Mouse (Mus musculus): Measurements from ENCODE around the gene Kcna1. TPM values are rescaled to one million over a fixed set of nuclear protein-coding genes. Genes with fewer than 3 reads are reported as not detected.

Kcna1 gene
- polyA plus RNA-seq, 1 experiment: 0.19 TPM

DNA sequence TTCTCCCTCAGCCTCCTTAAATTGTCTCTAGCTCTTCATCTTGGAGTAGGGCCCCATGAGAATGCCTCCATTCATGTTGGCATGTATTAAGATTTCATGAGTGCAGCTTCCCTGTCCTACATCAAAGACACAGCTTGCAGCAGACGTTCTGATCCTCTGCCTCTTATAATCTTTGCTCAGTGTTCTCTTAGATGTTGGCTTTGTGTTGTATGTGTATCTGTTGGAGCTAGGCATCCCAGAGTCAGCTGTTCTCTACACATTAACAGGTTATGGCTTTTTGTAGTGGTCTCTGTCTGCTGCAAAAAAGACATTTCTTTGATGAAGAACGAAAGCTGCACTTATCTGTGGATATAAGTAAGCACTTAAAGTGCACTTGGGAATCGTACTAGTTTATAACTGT is 18.4 kb upstream of the Kcna1 start:
- Histone ChIP-seq H3K27me3 (ENCODE audit: control insufficient read depth, insufficient read depth, low read length, poor library complexity, severe bottlenecking) (no peaks in the 10 kb centered on the region), H3K4me3 (ENCODE audit: low read depth, low read length) (no peak overlapping the region), H3K9ac (ENCODE audit: low read depth, poor library complexity, severe bottlenecking) (no peak overlapping the region), H3K9me3 (replicated peaks; ENCODE audit: control insufficient read depth, insufficient read depth, low read length, poor library complexity, severe bottlenecking) (no peaks in the 10 kb centered on the region), H3K27ac (ENCODE audit: insufficient read depth, low read length) (no peak overlapping the region), H3K4me1 (ENCODE audit: control insufficient read depth, insufficient read depth, low read length) (no peaks in the 10 kb centered on the region), H3K36me3 (ENCODE audit: control insufficient read depth, insufficient read depth, low read length, poor library complexity, severe bottlenecking) (no peaks in the 10 kb centered on the region)
- TF ChIP-seq CTCF (IDR thresholded peaks at IDR 0.05; ENCODE audit: low read depth, low read length): no peak
- TF ChIP-seq EP300 (IDR thresholded peaks at IDR 0.05; ENCODE audit: insufficient read depth, low read depth, low read length): no peak
- no peak for TF ChIP-seq POLR2A (IDR thresholded peaks at IDR 0.05; ENCODE audit: insufficient read depth, low read length)

DNA sequence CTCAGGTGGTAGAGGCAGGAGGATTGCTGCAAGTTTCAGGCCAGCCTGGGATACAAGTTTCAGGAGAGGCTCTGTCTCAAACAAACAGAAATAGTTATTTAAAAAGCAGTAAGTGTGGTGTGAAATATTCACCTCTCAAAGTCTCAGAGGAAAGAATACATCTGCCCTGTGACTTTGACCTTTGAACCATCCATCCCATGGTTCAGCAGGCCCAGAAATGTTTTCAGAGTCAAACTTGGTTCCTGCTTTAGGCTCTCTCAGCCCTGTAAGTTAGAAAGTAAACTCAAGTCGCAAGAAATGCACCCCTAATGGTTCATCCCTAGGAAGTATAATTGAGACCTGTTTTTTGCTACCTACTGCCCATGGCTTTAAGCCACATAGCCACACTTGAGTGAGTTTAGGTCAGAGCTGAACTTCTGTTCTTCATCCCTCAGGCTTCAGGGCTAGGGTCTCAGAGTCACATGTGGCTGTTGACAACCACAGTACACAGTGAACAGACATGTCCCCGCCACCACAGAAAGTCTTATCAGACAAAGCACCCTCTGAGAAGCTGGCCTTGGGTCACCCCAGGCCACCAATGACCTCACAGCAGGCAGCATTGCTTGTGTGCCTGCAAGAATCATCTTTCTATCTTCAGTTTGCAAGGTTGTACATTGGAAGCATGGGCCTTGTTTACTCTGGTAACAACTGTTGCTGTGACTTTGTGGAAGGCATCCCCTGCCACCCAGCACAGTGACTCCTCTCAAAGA is 11.6 kb upstream of the Kcna1 start:
- Histone ChIP-seq H3K27me3 (ENCODE audit: control insufficient read depth, insufficient read depth, low read length, poor library complexity, severe bottlenecking) (no peaks in the 10 kb centered on the region), H3K36me3 (ENCODE audit: control insufficient read depth, insufficient read depth, low read length, poor library complexity, severe bottlenecking) (no peaks in the 10 kb centered on the region), H3K9me3 (replicated peaks; ENCODE audit: control insufficient read depth, insufficient read depth, low read length, poor library complexity, severe bottlenecking) (no peaks in the 10 kb centered on the region; the same call in 1 of the 2 replicates), H3K9ac (ENCODE audit: low read depth, poor library complexity, severe bottlenecking) (no peak overlapping the region), H3K27ac (ENCODE audit: insufficient read depth, low read length) (no peak overlapping the region), H3K4me1 (ENCODE audit: control insufficient read depth, insufficient read depth, low read length) (no peaks in the 10 kb centered on the region), H3K4me3 (ENCODE audit: low read depth, low read length) (no peak overlapping the region)
- TF ChIP-seq POLR2A (IDR thresholded peaks at IDR 0.05; ENCODE audit: insufficient read depth, low read length): no peak
- no peak for TF ChIP-seq EP300 (IDR thresholded peaks at IDR 0.05; ENCODE audit: insufficient read depth, low read depth, low read length)
- no peak for TF ChIP-seq CTCF (IDR thresholded peaks at IDR 0.05; ENCODE audit: low read depth, low read length)

DNA sequence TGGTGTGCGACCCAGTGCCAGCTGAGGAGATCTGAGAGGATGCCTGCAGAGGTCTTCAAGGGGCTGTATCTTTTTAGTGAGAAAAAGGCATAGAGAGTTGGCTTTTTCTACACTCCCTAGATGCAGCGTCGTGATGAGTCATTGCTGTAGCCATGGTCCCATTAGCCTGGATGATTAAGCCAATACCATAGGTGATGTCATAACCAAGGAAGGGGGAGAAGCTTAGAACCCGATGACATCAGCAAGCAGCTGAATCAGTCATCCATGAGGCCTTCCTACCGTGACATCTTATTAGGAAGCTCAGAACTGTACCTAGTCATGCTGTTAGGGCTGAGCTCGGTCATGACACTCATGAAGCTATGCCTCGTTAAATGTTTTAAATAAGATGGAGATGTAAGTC is 7.4 kb upstream of the Kcna1 start:
- Histone ChIP-seq H3K9me3 (replicated peaks; ENCODE audit: control insufficient read depth, insufficient read depth, low read length, poor library complexity, severe bottlenecking) (no peaks in the 10 kb centered on the region; the same call in 1 of the 2 replicates), H3K4me3 (ENCODE audit: low read depth, low read length) (no peak overlapping the region), H3K27me3 (ENCODE audit: control insufficient read depth, insufficient read depth, low read length, poor library complexity, severe bottlenecking) (peaks cover 1% of the 10 kb centered on the region; the same call in 1 of the 2 replicates), H3K36me3 (ENCODE audit: control insufficient read depth, insufficient read depth, low read length, poor library complexity, severe bottlenecking) (no peaks in the 10 kb centered on the region), H3K9ac (ENCODE audit: low read depth, poor library complexity, severe bottlenecking) (no peak overlapping the region), H3K4me1 (ENCODE audit: control insufficient read depth, insufficient read depth, low read length) (no peaks in the 10 kb centered on the region), H3K27ac (ENCODE audit: insufficient read depth, low read length) (no peak overlapping the region)
- TF ChIP-seq EP300 (IDR thresholded peaks at IDR 0.05; ENCODE audit: insufficient read depth, low read depth, low read length): no peak
- TF ChIP-seq CTCF (IDR thresholded peaks at IDR 0.05; ENCODE audit: low read depth, low read length): no peak
- no peak for TF ChIP-seq POLR2A (IDR thresholded peaks at IDR 0.05; ENCODE audit: insufficient read depth, low read length)

DNA sequence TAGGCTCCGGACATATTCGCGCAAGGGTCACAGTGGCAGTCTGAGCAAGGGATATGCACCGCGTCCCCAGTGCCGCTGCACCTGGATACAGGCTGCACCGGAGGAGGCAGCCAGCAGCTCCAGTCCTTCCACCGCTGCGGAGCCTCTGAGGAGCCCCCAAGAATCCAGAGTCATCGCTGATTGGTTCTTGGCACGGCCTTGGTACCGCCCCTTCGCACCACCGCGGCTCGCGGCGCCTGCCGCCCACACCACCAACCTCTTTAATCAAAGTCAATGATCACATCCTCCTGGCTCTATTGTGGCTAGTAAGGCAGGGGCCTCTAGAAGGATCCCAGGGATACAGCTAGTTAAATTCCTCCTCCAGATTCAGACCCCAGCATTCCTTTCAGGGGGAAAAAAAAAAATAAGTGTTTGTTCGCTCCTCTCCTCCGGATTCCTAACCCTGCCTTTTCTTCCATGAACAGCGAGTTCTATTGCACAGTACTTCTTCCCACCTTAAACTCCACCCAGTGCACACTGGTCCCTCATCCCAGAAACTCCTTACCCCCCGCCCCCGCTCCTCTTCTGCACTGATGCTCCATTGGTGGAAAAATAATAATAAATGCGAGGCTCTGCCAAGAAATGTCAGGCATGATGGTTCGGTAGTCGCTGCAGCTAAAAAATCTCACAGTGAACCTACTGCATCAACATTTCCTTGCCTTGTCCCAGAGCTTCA is 383 bp downstream of the Kcna1 start:
- H3K4me3 ChIP-seq (ENCODE audit: low read depth, low read length): peak overlapping the region; percentile 57
- TF ChIP-seq CTCF (IDR thresholded peaks at IDR 0.05; ENCODE audit: low read depth, low read length): no peak
- no peak for TF ChIP-seq POLR2A (IDR thresholded peaks at IDR 0.05; ENCODE audit: insufficient read depth, low read length)
- TF ChIP-seq EP300 (IDR thresholded peaks at IDR 0.05; ENCODE audit: insufficient read depth, low read depth, low read length): no peak
- H3K9me3 ChIP-seq (replicated peaks; ENCODE audit: control insufficient read depth, insufficient read depth, low read length, poor library complexity, severe bottlenecking): no peaks in the 10 kb centered on the region
- no peaks in the 10 kb centered on the region for H3K4me1 ChIP-seq (ENCODE audit: control insufficient read depth, insufficient read depth, low read length)
- peaks cover 26% of the 10 kb centered on the region for H3K27me3 ChIP-seq (ENCODE audit: control insufficient read depth, insufficient read depth, low read length, poor library complexity, severe bottlenecking)
- peak overlapping the region; percentile 54; the same call in 1 of the 2 replicates for H3K9ac ChIP-seq (ENCODE audit: low read depth, poor library complexity, severe bottlenecking)
- no peak overlapping the region for H3K27ac ChIP-seq (ENCODE audit: insufficient read depth, low read length)
- no peaks in the 10 kb centered on the region for H3K36me3 ChIP-seq (ENCODE audit: control insufficient read depth, insufficient read depth, low read length, poor library complexity, severe bottlenecking)

DNA sequence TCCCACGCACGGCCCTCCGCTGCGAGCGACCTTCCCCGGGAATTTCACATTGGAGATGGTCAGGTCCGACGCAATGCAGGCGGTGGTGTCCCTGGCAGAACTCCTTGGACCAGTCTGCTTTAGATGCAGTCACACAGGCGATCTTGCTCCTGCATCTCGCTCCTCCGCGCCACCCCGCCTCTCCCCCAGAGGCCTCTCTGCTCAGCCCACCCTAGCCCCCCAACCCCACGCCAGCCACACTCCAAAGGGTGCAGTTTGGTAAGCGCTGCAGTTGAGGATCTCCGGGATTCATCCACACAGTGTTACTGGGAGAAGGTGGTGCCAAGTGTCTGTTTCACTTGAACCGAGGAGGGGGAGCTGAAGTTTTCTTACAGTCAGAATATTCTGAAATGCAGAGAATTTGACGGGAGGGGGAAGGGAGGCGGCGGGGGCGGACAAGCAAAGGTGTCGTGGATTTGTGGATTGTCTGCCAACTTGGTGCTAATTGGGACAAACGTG is 1.1 kb downstream of the Kcna1 start:
- Histone ChIP-seq H3K4me1 (ENCODE audit: control insufficient read depth, insufficient read depth, low read length) (no peaks in the 10 kb centered on the region), H3K27me3 (ENCODE audit: control insufficient read depth, insufficient read depth, low read length, poor library complexity, severe bottlenecking) (peaks cover 24% of the 10 kb centered on the region), H3K36me3 (ENCODE audit: control insufficient read depth, insufficient read depth, low read length, poor library complexity, severe bottlenecking) (no peaks in the 10 kb centered on the region), H3K9me3 (replicated peaks; ENCODE audit: control insufficient read depth, insufficient read depth, low read length, poor library complexity, severe bottlenecking) (no peaks in the 10 kb centered on the region), H3K9ac (ENCODE audit: low read depth, poor library complexity, severe bottlenecking) (peak overlapping the region; percentile 54; the same call in 1 of the 2 replicates), H3K27ac (ENCODE audit: insufficient read depth, low read length) (no peak overlapping the region), H3K4me3 (ENCODE audit: low read depth, low read length) (peak overlapping the region; percentile 57)
- TF ChIP-seq POLR2A (IDR thresholded peaks at IDR 0.05; ENCODE audit: insufficient read depth, low read length): no peak
- no peak for TF ChIP-seq EP300 (IDR thresholded peaks at IDR 0.05; ENCODE audit: insufficient read depth, low read depth, low read length)
- TF ChIP-seq CTCF (IDR thresholded peaks at IDR 0.05; ENCODE audit: low read depth, low read length): no peak
